Mouse (Mus musculus) left cerebral cortex, postnatal 25 days (tissue): ENCODE data around the gene Gdf15. TPM values are rescaled to one million over a fixed set of nuclear protein-coding genes. Genes with fewer than 3 reads are reported as not detected.

Experiments
- DNase-seq, 2 experiments: peaks; one replicate each; pipeline ENCODE4 v3.0.0; 2022; ENCODE audit warnings: low spot score in 2 of 2, mixed read lengths in 1 of 2
- intact Hi-C: fragments of 180-260 bp; cut with DNase I; formaldehyde crosslinking; loops from one replicate; pipeline ENCODE4 v1.15.1; 2025
- total RNA-seq, 2 experiments: library from RNA; stranded (reverse); gene quantifications; 2 replicates each; pipeline ENCODE4 v1.2.3; 2021

Gene Gdf15
- total RNA-seq, 2 experiments from 2014 or later: not detected

GRCm38 (mm10) chr8:70609849-70610795 is 22.1 kb downstream of the Gdf15 start:
- intact Hi-C loops: loop anchor here (1.0 to 10.0 kb wide), 3 partner anchors 55 to 142 kb away; partner anchors contain the start of genes Pgpep1 and Rab3a
- peak; percentile 91 to 96 for DNase-seq

- intact Hi-C loops: no loop called here
- DNase-seq: peak; percentile 73 to 74
Measured at GRCm38 (mm10) chr8:70609368-70609848, 22.8 kb downstream of the Gdf15 start.

GRCm38 (mm10) chr8:70608749-70609367 is 23.4 kb downstream of the Gdf15 start, which contains the start of gene Ssbp4:
Ssbp4 (minus strand) TSS chr8:70608872.
- DNase-seq: no peak
- intact Hi-C loops: loop anchor here (1.0 kb wide), 1 partner anchor 15 kb away; the partner anchor contains the start of gene Isyna1

GRCm38 (mm10) chr8:70607898-70608748 is 24.1 kb downstream of the Gdf15 start:
- intact Hi-C loops: loop anchor here (1.0 kb wide), 1 partner anchor 14 kb away; the partner anchor contains the start of gene Isyna1
- peak; percentile 69 to 71 for DNase-seq

GRCm38 (mm10) chr8:70607603-70607897 is 24.7 kb downstream of the Gdf15 start:
- DNase-seq: no peak
- intact Hi-C loops: no loop called here

GRCm38 (mm10) chr8:70606780-70607602 is 25.3 kb downstream of the Gdf15 start:
- DNase-seq: no peak
- intact Hi-C loops: no loop called here

GRCm38 (mm10) chr8:70605871-70606779 is 26.1 kb downstream of the Gdf15 start:
- DNase-seq: no peak
- intact Hi-C loops: no loop called here

- DNase-seq: no peak
- intact Hi-C loops: no loop called here
Measured at GRCm38 (mm10) chr8:70604558-70604957, 27.7 kb downstream of the Gdf15 start.

- intact Hi-C loops: no loop called here
Measured at GRCm38 (mm10) chr8:70602139-70602811, 30.0 kb downstream of the Gdf15 start.

GRCm38 (mm10) chr8:70601271-70601649 is 31.0 kb downstream of the Gdf15 start:
- intact Hi-C loops: no loop called here
- DNase-seq: peak; percentile 85 to 86

More at GRCm38 (mm10) chr8:70602139-70602811, 30.0 kb downstream of the Gdf15 start:
- no peak for DNase-seq

- intact Hi-C loops: no loop called here
- DNase-seq: no peak
Measured at GRCm38 (mm10) chr8:70600473-70601270, 31.6 kb downstream of the Gdf15 start.

GRCm38 (mm10) chr8:70599507-70600290 is 32.6 kb downstream of the Gdf15 start:
- DNase-seq: no peak
- intact Hi-C loops: no loop called here

- peak in 1 of 2 experiments; percentile 56 for DNase-seq
- intact Hi-C loops: no loop called here
Measured at GRCm38 (mm10) chr8:70598722-70599121, 33.5 kb downstream of the Gdf15 start.

- intact Hi-C loops: no loop called here
Measured at GRCm38 (mm10) chr8:70598283-70598682, 34.0 kb downstream of the Gdf15 start.

GRCm38 (mm10) chr8:70597417-70598272 is 34.6 kb downstream of the Gdf15 start:
- intact Hi-C loops: no loop called here
- no peak for DNase-seq

More at GRCm38 (mm10) chr8:70598283-70598682, 34.0 kb downstream of the Gdf15 start:
- peak; percentile 87 to 88 for DNase-seq
